Mouse (Mus musculus) intestine, embryonic 15.5 days (tissue): Measurements from ENCODE around the gene Mylk4. TPM values are rescaled to one million over a fixed set of nuclear protein-coding genes. Genes with fewer than 3 reads are reported as not detected.

Experiments used
- ATAC-seq: fragments of 200-750 bp; cut with Nextera tagmentation; 2 replicates; pipeline ENCODE4 v1.8.0; 2017; ENCODE audit warnings: moderate TSS enrichment, moderate library complexity
- H3K27ac ChIP-seq: fragments of 300-500 bp; sonication (generic); 2 replicates; pipeline ENCODE4 v1.5.1; 2015; ENCODE audit warnings: mild to moderate bottlenecking, inconsistent platforms
- H3K27me3 ChIP-seq: fragments of 300-500 bp; sonication (generic); replicated peaks from 2 replicates; pipeline ENCODE4 v1.6.1; 2015; ENCODE audit warnings: inconsistent platforms
- H3K36me3 ChIP-seq: fragments of 300-500 bp; sonication (generic); 2 replicates; pipeline ENCODE4 v1.6.1; 2015; ENCODE audit warnings: inconsistent platforms
- H3K4me1 ChIP-seq: fragments of 300-500 bp; sonication (generic); replicated peaks from 2 replicates; pipeline ENCODE4 v1.6.1; 2015; ENCODE audit warnings: inconsistent platforms
- H3K4me2 ChIP-seq: fragments of 300-500 bp; sonication (generic); replicated peaks from 2 replicates; pipeline ENCODE4 v1.6.1; 2015; ENCODE audit warnings: mild to moderate bottlenecking, inconsistent platforms
- H3K4me3 ChIP-seq: fragments of 300-500 bp; sonication (generic); replicated peaks from 2 replicates; pipeline ENCODE4 v1.5.1; 2015; ENCODE audit warnings: inconsistent platforms
- H3K9ac ChIP-seq: fragments of 300-500 bp; sonication (generic); 2 replicates; pipeline ENCODE4 v1.6.1; 2015; ENCODE audit warnings: inconsistent platforms
- H3K9me3 ChIP-seq: fragments of 300-500 bp; sonication (generic); 2 replicates; pipeline ENCODE4 v1.6.1; 2016; ENCODE audit warnings: inconsistent platforms
- WGBS: fragments of 180-500 bp; shearing (Covaris S2); methylation state at CpG from one replicate; pipeline ENCODE4 v1.1.7; 2015; 5-methylcytosine and 5-hydroxymethylcytosine counted together
- polyA plus RNA-seq: library from polyadenylated mRNA; unstranded; fragments of >200 nt; fragmentation: Nextera tagmentation; extraction: Ambion mirVana; gene quantifications from 2 replicates; pipeline ENCODE4 v1.2.1, GENCODE M21; 2015

Mylk4 gene
- polyA plus RNA-seq, 1 experiment from 2014 or later: 0.08 TPM

DNA sequence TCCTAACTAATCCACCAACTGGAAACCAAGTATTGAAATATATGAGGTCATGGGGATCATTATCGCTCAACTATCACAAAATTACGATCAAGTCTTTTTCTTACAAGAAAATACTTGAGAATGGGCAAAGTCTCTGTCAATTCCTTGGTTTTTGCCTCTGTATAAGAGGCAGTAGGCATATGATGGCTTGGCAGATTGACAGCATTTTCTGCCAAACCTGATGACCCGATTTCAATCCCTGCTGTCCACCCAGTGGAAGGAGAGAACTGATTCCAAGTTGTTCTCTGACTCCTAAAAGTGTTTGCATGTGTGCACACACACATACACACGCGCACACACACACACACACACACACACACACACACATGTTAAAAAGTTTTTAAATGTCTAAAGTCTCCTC lies 124.5 kb downstream of the Mylk4 start:
- H3K9ac ChIP-seq: no peak overlapping the region
- H3K27ac ChIP-seq: no peak overlapping the region
- no peak for ATAC-seq
- no peaks in the 10 kb centered on the region for H3K27me3 ChIP-seq
- no peaks in the 10 kb centered on the region for H3K4me1 ChIP-seq
- H3K4me3 ChIP-seq: no peak overlapping the region
- 93% methylated on average over 5 of the region's 5 CpGs for WGBS
- H3K4me2 ChIP-seq: no peak overlapping the region
- H3K9me3 ChIP-seq: no peaks in the 10 kb centered on the region
- H3K36me3 ChIP-seq: no peaks in the 10 kb centered on the region

DNA sequence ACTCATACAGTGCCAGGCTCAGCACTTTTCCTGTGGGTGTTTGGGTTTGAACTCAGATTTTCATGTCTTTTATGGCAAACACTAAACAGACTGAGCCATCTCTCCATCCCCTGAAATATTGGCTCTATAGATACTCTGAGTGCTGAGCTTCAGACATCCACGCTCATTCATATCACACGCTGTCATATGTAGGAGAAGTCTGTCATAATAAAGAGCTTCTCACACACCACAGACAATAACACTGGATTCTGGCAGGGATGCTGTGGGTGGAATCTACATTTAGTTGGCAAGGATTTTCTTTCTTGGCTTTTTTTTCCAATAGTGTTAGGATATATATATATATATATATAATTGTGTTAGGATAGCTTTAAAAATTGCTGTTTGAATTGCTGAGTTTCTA lies 126.2 kb downstream of the Mylk4 start:
- no peak for ATAC-seq
- Histone ChIP-seq H3K4me2 (no peak overlapping the region), H3K4me1 (no peaks in the 10 kb centered on the region), H3K9me3 (no peaks in the 10 kb centered on the region), H3K36me3 (no peaks in the 10 kb centered on the region), H3K27me3 (no peaks in the 10 kb centered on the region), H3K4me3 (no peak overlapping the region), H3K9ac (no peak overlapping the region), H3K27ac (no peak overlapping the region)
- WGBS: 89% methylated on average over 2 of the region's 2 CpGs

Other genes starting within 250 kb of the Mylk4 start
- 24.8 and 26.2 TPM in 2 replicates for gene Wrnip1, start 18.1 kb upstream of the Mylk4 start, polyA plus RNA-seq
- gene D930007J09Rik, start 18.9 kb upstream of the Mylk4 start, polyA plus RNA-seq: not detected in 2 replicates
- gene Serpinb1a, start 67.2 kb upstream of the Mylk4 start, polyA plus RNA-seq: 160 and 164 TPM in 2 replicates
- gene Serpinb1c, start 114.3 kb upstream of the Mylk4 start, polyA plus RNA-seq: not detected in 2 replicates
- 4.7 and 5.7 TPM in 2 replicates for gene Serpinb6b, start 181.3 kb upstream of the Mylk4 start, polyA plus RNA-seq
- gene Serpinb9, start 219.3 kb upstream of the Mylk4 start, polyA plus RNA-seq: 8.2 and 10.7 TPM in 2 replicates
- 0.15 TPM in 1 of 2 replicates, not detected in the other for gene Serpinb9b, start 243.5 kb upstream of the Mylk4 start, polyA plus RNA-seq